Mouse (Mus musculus): ENCODE measurements around the gene Rfc5. TPM values are rescaled to one million over a fixed set of nuclear protein-coding genes. Genes with fewer than 3 reads are reported as not detected.
A peak's percentile ranks its signal among the peaks of the same experiment; 100 is the strongest.

The Rfc5 gene
- polyA plus RNA-seq, 1 experiment from 2014 or later, result 28.8 TPM

- Histone ChIP-seq H3K36me3 (ENCODE audit: control insufficient read depth, insufficient read depth, low read length) (peaks cover 44% of the 10 kb centered on the region), H3K9ac (ENCODE audit: low read length) (no peak overlapping the region), H3K27ac (replicated peaks) (no peak overlapping the region), H3K4me2 (replicated peaks; ENCODE audit: low read depth) (no peak overlapping the region), H3K9me3 (ENCODE audit: control insufficient read depth, low read length) (no peaks in the 10 kb centered on the region), H3K27me3 (ENCODE audit: control insufficient read depth, insufficient read depth, low read length) (no peaks in the 10 kb centered on the region), H3K4me3 (ENCODE audit: low read depth, low read length) (no peak overlapping the region), H3K4me1 (replicated peaks; ENCODE audit: control insufficient read depth, insufficient read depth) (no peaks in the 10 kb centered on the region)
- DNase-seq (ENCODE audit: low spot score) (no peak), ATAC-seq (ENCODE audit: low FRiP score, low TSS enrichment) (no peak)
- TF ChIP-seq CTCF (IDR thresholded peaks at IDR 0.05; ENCODE audit: low read depth) (no peak), EP300 (optimal IDR thresholded peaks at IDR 0.05) (no peak)
- 88% methylated on average over 9 of the region's 9 CpGs for WGBS
Measured at GRCm38 (mm10) chr5:117373418-117373817, 15.4 kb downstream of the Rfc5 start.

- ATAC-seq (ENCODE audit: low FRiP score, low TSS enrichment) (no peak), DNase-seq (ENCODE audit: low spot score) (no peak)
- Histone ChIP-seq H3K27me3 (ENCODE audit: control insufficient read depth, insufficient read depth, low read length) (no peaks in the 10 kb centered on the region), H3K4me3 (ENCODE audit: low read depth, low read length) (no peak overlapping the region), H3K36me3 (ENCODE audit: control insufficient read depth, insufficient read depth, low read length) (peaks cover 35% of the 10 kb centered on the region), H3K9me3 (ENCODE audit: control insufficient read depth, low read length) (no peaks in the 10 kb centered on the region), H3K4me2 (replicated peaks; ENCODE audit: low read depth) (no peak overlapping the region), H3K4me1 (replicated peaks; ENCODE audit: control insufficient read depth, insufficient read depth) (no peaks in the 10 kb centered on the region), H3K27ac (replicated peaks) (no peak overlapping the region), H3K9ac (ENCODE audit: low read length) (no peak overlapping the region)
- TF ChIP-seq EP300 (optimal IDR thresholded peaks at IDR 0.05) (no peak), CTCF (IDR thresholded peaks at IDR 0.05; ENCODE audit: low read depth) (no peak)
- 72% methylated on average over 10 of the region's 10 CpGs for whole genome bisulfite sequencing
Measured at GRCm38 (mm10) chr5:117370592-117370991, 18.3 kb downstream of the Rfc5 start.

GRCm38 (mm10) chr5:117367206-117367605 lies 21.6 kb downstream of the Rfc5 start:
- Histone ChIP-seq H3K9ac (ENCODE audit: low read length) (no peak overlapping the region), H3K4me2 (replicated peaks; ENCODE audit: low read depth) (no peak overlapping the region), H3K27me3 (ENCODE audit: control insufficient read depth, insufficient read depth, low read length) (no peaks in the 10 kb centered on the region), H3K4me3 (ENCODE audit: low read depth, low read length) (no peak overlapping the region), H3K4me1 (replicated peaks; ENCODE audit: control insufficient read depth, insufficient read depth) (0 out of 2 replicates have a peak, but pooled peaks cover 2% of the 10 kb centered on the region), H3K27ac (replicated peaks) (no peak overlapping the region), H3K36me3 (ENCODE audit: control insufficient read depth, insufficient read depth, low read length) (peaks cover 20% of the 10 kb centered on the region), H3K9me3 (ENCODE audit: control insufficient read depth, low read length) (no peaks in the 10 kb centered on the region)
- TF ChIP-seq EP300 (optimal IDR thresholded peaks at IDR 0.05) (no peak), CTCF (IDR thresholded peaks at IDR 0.05; ENCODE audit: low read depth) (no peak)
- WGBS, result 43% methylated on average over 8 of the region's 8 CpGs
- DNase-seq (ENCODE audit: low spot score), result no peak
- no peak for ATAC-seq (ENCODE audit: low FRiP score, low TSS enrichment)

GRCm38 (mm10) chr5:117365904-117366561 lies 22.8 kb downstream of the Rfc5 start:
- H3K9ac ChIP-seq (ENCODE audit: low read length), result no peak overlapping the region
- TF ChIP-seq EP300 (optimal IDR thresholded peaks at IDR 0.05) (no peak), CTCF (IDR thresholded peaks at IDR 0.05; ENCODE audit: low read depth) (no peak)
- H3K4me3 ChIP-seq (ENCODE audit: low read depth, low read length), result no peak overlapping the region
- peak overlapping the region; percentile 40 for H3K27ac ChIP-seq (replicated peaks)
- WGBS, result 68% methylated on average over 13 of the region's 13 CpGs
- DNase-seq (ENCODE audit: low spot score) (no peak), ATAC-seq (ENCODE audit: low FRiP score, low TSS enrichment) (peak; percentile 76)
- H3K27me3 ChIP-seq (ENCODE audit: control insufficient read depth, insufficient read depth, low read length), result no peaks in the 10 kb centered on the region
- H3K4me1 ChIP-seq (replicated peaks; ENCODE audit: control insufficient read depth, insufficient read depth), result peaks cover 3% of the 10 kb centered on the region; the same call in 1 of the 2 replicates
- H3K36me3 ChIP-seq (ENCODE audit: control insufficient read depth, insufficient read depth, low read length), result peaks cover 18% of the 10 kb centered on the region; the same call in 1 of the 2 replicates
- no peaks in the 10 kb centered on the region for H3K9me3 ChIP-seq (ENCODE audit: control insufficient read depth, low read length)
- H3K4me2 ChIP-seq (replicated peaks; ENCODE audit: low read depth), result no peak overlapping the region

- no peak for DNase-seq (ENCODE audit: low spot score)
- Histone ChIP-seq H3K4me3 (ENCODE audit: low read depth, low read length) (no peak overlapping the region), H3K9me3 (ENCODE audit: control insufficient read depth, low read length) (no peaks in the 10 kb centered on the region), H3K27ac (replicated peaks) (peak overlapping the region; percentile 40; the same call in 1 of the 2 replicates), H3K36me3 (ENCODE audit: control insufficient read depth, insufficient read depth, low read length) (peaks cover 12% of the 10 kb centered on the region; the same call in 1 of the 2 replicates), H3K4me1 (replicated peaks; ENCODE audit: control insufficient read depth, insufficient read depth) (peaks cover 6% of the 10 kb centered on the region), H3K27me3 (ENCODE audit: control insufficient read depth, insufficient read depth, low read length) (no peaks in the 10 kb centered on the region), H3K4me2 (replicated peaks; ENCODE audit: low read depth) (no peak overlapping the region), H3K9ac (ENCODE audit: low read length) (no peak overlapping the region)
- no peak for ATAC-seq (ENCODE audit: low FRiP score, low TSS enrichment)
- TF ChIP-seq EP300 (optimal IDR thresholded peaks at IDR 0.05) (no peak), CTCF (IDR thresholded peaks at IDR 0.05; ENCODE audit: low read depth) (no peak)
- 86% methylated on average over 3 of the region's 3 CpGs for WGBS
Measured at GRCm38 (mm10) chr5:117364821-117365220, 24.0 kb downstream of the Rfc5 start.

- H3K36me3 ChIP-seq (ENCODE audit: control insufficient read depth, insufficient read depth, low read length), result peaks cover 4% of the 10 kb centered on the region; the same call in 1 of the 2 replicates
- no peak overlapping the region for H3K4me3 ChIP-seq (ENCODE audit: low read depth, low read length)
- ATAC-seq (ENCODE audit: low FRiP score, low TSS enrichment) (peak; percentile 71), DNase-seq (ENCODE audit: low spot score) (peak; percentile 84)
- peak overlapping the region; percentile 8; the same call in 1 of the 2 replicates for H3K9ac ChIP-seq (ENCODE audit: low read length)
- H3K4me2 ChIP-seq (replicated peaks; ENCODE audit: low read depth), result peak overlapping the region; percentile 0; the same call in 1 of the 2 replicates
- H3K9me3 ChIP-seq (ENCODE audit: control insufficient read depth, low read length), result no peaks in the 10 kb centered on the region
- TF ChIP-seq EP300 (optimal IDR thresholded peaks at IDR 0.05) (no peak), CTCF (IDR thresholded peaks at IDR 0.05; ENCODE audit: low read depth) (no peak)
- no peaks in the 10 kb centered on the region for H3K27me3 ChIP-seq (ENCODE audit: control insufficient read depth, insufficient read depth, low read length)
- peaks cover 8% of the 10 kb centered on the region for H3K4me1 ChIP-seq (replicated peaks; ENCODE audit: control insufficient read depth, insufficient read depth)
- peak overlapping the region; percentile 87 for H3K27ac ChIP-seq (replicated peaks)
- 43% methylated on average over 15 of the region's 15 CpGs for WGBS
Measured at GRCm38 (mm10) chr5:117363066-117363782, 25.6 kb downstream of the Rfc5 start.
